Comparison of ENCODE assay signal across 10 mouse cellular contexts in the genomic region with DNA sequence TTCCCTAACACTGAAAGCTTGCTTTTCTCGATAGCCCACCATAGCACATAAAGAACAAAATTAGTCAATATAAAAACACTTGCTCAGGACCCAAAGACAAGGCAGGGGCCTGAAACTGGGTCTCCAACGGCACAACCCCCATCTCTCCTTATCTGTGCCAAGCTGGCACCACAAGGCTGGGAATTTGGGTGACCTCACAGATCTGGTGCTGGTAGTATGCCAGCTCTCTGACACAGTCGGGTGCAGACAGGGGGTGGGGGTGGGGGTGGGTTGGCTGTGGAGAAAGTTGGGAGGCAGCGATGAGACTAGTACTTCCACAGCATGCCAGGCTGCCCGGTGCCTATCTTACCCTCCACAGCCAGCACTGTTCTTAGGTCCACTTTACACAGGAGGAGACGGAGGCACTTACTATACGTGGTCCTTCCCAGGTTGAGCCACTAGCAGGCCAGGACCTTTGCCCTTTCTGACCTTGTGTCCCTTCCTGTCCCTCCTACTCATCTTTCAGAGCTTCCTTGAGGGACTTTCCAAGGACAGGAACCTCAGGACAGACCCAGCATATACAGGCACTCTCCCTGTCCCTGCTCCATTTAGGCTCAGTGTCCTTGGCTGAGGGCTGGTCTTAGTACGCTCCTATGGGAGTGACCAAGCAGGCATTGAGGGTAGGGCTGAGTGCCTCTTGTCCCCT. TPM values are rescaled to one million over a fixed set of nuclear protein-coding genes. Genes with fewer than 3 reads are reported as not detected.
DNase-seq lines count a peak whose midpoint lies in the region; ATAC-seq lines count a peak whose summit lies in the region.
"Had no signal": no experiment of that assay in that cellular context is flagged by ENCODE, and none has a peak within 500 bp of the region (broad histone marks: within the 10 kb centered on the region; RNA-seq: fewer than 3 reads in every experiment).

No protein-coding gene starts in this region.

- WGBS in hindbrain, embryonic 15.5 days: 67% methylated on average over 8 of the region's 8 CpGs
- 74% methylated on average over 8 of the region's 8 CpGs for WGBS in midbrain, embryonic 15.5 days

- peaks cover 50% of the 10 kb centered on the region for H3K4me1 ChIP-seq in hindbrain, embryonic 15.5 days (replicated peaks)
- peaks cover 35% of the 10 kb centered on the region for H3K4me1 ChIP-seq in midbrain, embryonic 15.5 days

- no peaks in the 10 kb centered on the region for H3K36me3 ChIP-seq in hindbrain, embryonic 15.5 days
- no peaks in the 10 kb centered on the region for H3K36me3 ChIP-seq in midbrain, embryonic 15.5 days (replicated peaks)

- H3K9ac ChIP-seq in hindbrain, embryonic 15.5 days: no peak overlapping the region
- no peak overlapping the region for H3K9ac ChIP-seq in midbrain, embryonic 15.5 days

- 0 out of 2 replicates have a peak overlapping the region, but pooled peaks have one; percentile 10 for H3K27ac ChIP-seq in hindbrain, embryonic 15.5 days (replicated peaks)
- no peak overlapping the region for H3K27ac ChIP-seq in midbrain, embryonic 15.5 days
- H3K27ac ChIP-seq: macrophage had no signal

- H3K9me3 ChIP-seq in hindbrain, embryonic 15.5 days: no peaks in the 10 kb centered on the region
- H3K9me3 ChIP-seq in midbrain, embryonic 15.5 days: no peaks in the 10 kb centered on the region

- ATAC-seq in hindbrain, embryonic 15.5 days (ENCODE audit: low FRiP score, low read depth): 0 out of 2 replicates have a peak, but pooled peaks have one; percentile 10
- no peak for ATAC-seq in midbrain, embryonic 15.5 days (replicated peaks)

- no peak overlapping the region; the same call in 1 of the 2 replicates for H3K4me3 ChIP-seq in hindbrain, embryonic 15.5 days
- H3K4me3 ChIP-seq in midbrain, embryonic 15.5 days: no peak overlapping the region

- H3K4me2 ChIP-seq in hindbrain, embryonic 15.5 days: peak overlapping the region; percentile 64
- H3K4me2 ChIP-seq in midbrain, embryonic 15.5 days: peak overlapping the region; percentile 85; the same call in 1 of the 2 replicates

- peak; percentile 45 for DNase-seq in kidney, adult 18-20 months
- no peak for DNase-seq in kidney, postnatal 14 days
- DNase-seq in adrenal gland, postnatal 14 days: peak; percentile 83
- DNase-seq in layer of hippocampus, adult 11-12 months (ENCODE audit: low spot score): no peak
- no peak for DNase-seq in B cell, adult 2 months
- DNase-seq in left cerebral cortex, adult 11 months (ENCODE audit: low spot score): no peak

- H3K27me3 ChIP-seq in hindbrain, embryonic 15.5 days: no peaks in the 10 kb centered on the region
- H3K27me3 ChIP-seq in midbrain, embryonic 15.5 days (replicated peaks): no peaks in the 10 kb centered on the region

RNA-seq across cellular contexts. Expression of gene Samd4b, which starts 2.1 kb away (rescaled TPM):
- 52.3 and 56.3 TPM in 2 replicates for total RNA-seq in adrenal gland, postnatal 14 days (2021)
- polyA plus RNA-seq in hindbrain, embryonic 15.5 days (2015; fragmentation: Nextera tagmentation; extraction: Ambion mirVana): 23.3 and 28.1 TPM in 2 replicates
- polyA plus RNA-seq in midbrain, embryonic 15.5 days (2015; fragmentation: Nextera tagmentation; extraction: Ambion mirVana): 22.8 and 24.8 TPM in 2 replicates

RNA-seq across cellular contexts. Expression of gene Pak4, which starts 2.1 kb away (rescaled TPM):
- total RNA-seq in adrenal gland, postnatal 14 days (2021): 22.0 and 25.6 TPM in 2 replicates
- polyA plus RNA-seq in hindbrain, embryonic 15.5 days (2015; fragmentation: Nextera tagmentation; extraction: Ambion mirVana): 20.2 TPM in 2 replicates
- 20.9 and 21.6 TPM in 2 replicates for polyA plus RNA-seq in midbrain, embryonic 15.5 days (2015; fragmentation: Nextera tagmentation; extraction: Ambion mirVana)

RNA-seq across cellular contexts. Expression of gene Acp7, which starts 35.2 kb away (rescaled TPM):
- total RNA-seq in adrenal gland, postnatal 14 days (2021): not detected in 2 replicates
- polyA plus RNA-seq in hindbrain, embryonic 15.5 days (2015; fragmentation: Nextera tagmentation; extraction: Ambion mirVana): 0.29 and 0.33 TPM in 2 replicates
- 0.40 TPM in 1 of 2 replicates, not detected in the other for polyA plus RNA-seq in midbrain, embryonic 15.5 days (2015; fragmentation: Nextera tagmentation; extraction: Ambion mirVana)
- total RNA-seq: adrenal gland, adult 18-20 months had no signal
- polyA plus RNA-seq: macrophage had no signal

RNA-seq across cellular contexts. Expression of gene Nccrp1, which starts 48.8 kb away (rescaled TPM):
- total RNA-seq in adrenal gland, postnatal 14 days (2021): 0.41 TPM in 1 of 2 replicates, not detected in the other
- 0.19 TPM in 1 of 2 replicates, not detected in the other for polyA plus RNA-seq in hindbrain, embryonic 15.5 days (2015; fragmentation: Nextera tagmentation; extraction: Ambion mirVana)
- 0.14 and 0.18 TPM in 2 replicates for polyA plus RNA-seq in midbrain, embryonic 15.5 days (2015; fragmentation: Nextera tagmentation; extraction: Ambion mirVana)
- total RNA-seq: adrenal gland, adult 18-20 months had no signal
- polyA plus RNA-seq: macrophage had no signal

RNA-seq across cellular contexts. Expression of gene Sycn, which starts 55.2 kb away (rescaled TPM):
- total RNA-seq in adrenal gland, postnatal 14 days (2021): not detected in 2 replicates
- polyA plus RNA-seq in hindbrain, embryonic 15.5 days (2015; fragmentation: Nextera tagmentation; extraction: Ambion mirVana): not detected in 2 replicates
- polyA plus RNA-seq in midbrain, embryonic 15.5 days (2015; fragmentation: Nextera tagmentation; extraction: Ambion mirVana): not detected in 2 replicates
- total RNA-seq: adrenal gland, adult 18-20 months had no signal
- polyA plus RNA-seq: macrophage had no signal

Comparison
In these comparisons a context has a peak if more than half of its experiments do, and no peak if none do; other contexts are left out.
1. DNase-seq: peak in kidney, adult 18-20 months (single experiment) and adrenal gland, postnatal 14 days (single experiment); none in kidney, postnatal 14 days (single experiment), layer of hippocampus, adult 11-12 months (single experiment), B cell, adult 2 months (0 of 2) and left cerebral cortex, adult 11 months (single experiment).